Mouse (Mus musculus) WW6 (cell line): ENCODE measurements around the gene Hgd.

Experiments
- DNase-seq: peaks from one replicate; pipeline ENCODE4 v3.0.0-alpha.2; 2013; ENCODE audit warnings: low read depth, low spot score

Gene Hgd

GRCm38 (mm10) chr16:37670666-37671283 lies 90.8 kb downstream of the Hgd start:
- no peak for DNase-seq

GRCm38 (mm10) chr16:37675326-37675725 lies 95.4 kb downstream of the Hgd start:
- DNase-seq = no peak

- DNase-seq = no peak
Observed at GRCm38 (mm10) chr16:37676024-37676676, 96.2 kb downstream of the Hgd start.

- no peak for DNase-seq
Observed at GRCm38 (mm10) chr16:37676677-37677072, 96.7 kb downstream of the Hgd start.

- no peak for DNase-seq
Observed at GRCm38 (mm10) chr16:37677586-37677985, 97.6 kb downstream of the Hgd start.

GRCm38 (mm10) chr16:37680216-37680615 lies 100.3 kb downstream of the Hgd start:
- DNase-seq = no peak

GRCm38 (mm10) chr16:37680831-37681230 lies 100.9 kb downstream of the Hgd start:
- DNase-seq = no peak
